Mouse (Mus musculus): ENCODE results near the gene Ppil6. TPM values are rescaled to one million over a fixed set of nuclear protein-coding genes. Genes with fewer than 3 reads are reported as not detected.

The Ppil6 gene
- total RNA-seq, 2 experiments from 2014 or later, result not detected

GRCm38 (mm10) chr10:41525696-41526095 lies 35.5 kb downstream of the Ppil6 start:
- DNase-seq (ENCODE audit: low spot score), result no peak

GRCm38 (mm10) chr10:41529972-41530371 lies 39.7 kb downstream of the Ppil6 start:
- DNase-seq (ENCODE audit: low spot score), result no peak

- DNase-seq (ENCODE audit: low spot score), result no peak
These were observed 45.8 kb downstream of the Ppil6 start for GRCm38 (mm10) chr10:41535991-41536390.

GRCm38 (mm10) chr10:41536714-41537113 lies 46.5 kb downstream of the Ppil6 start:
- no peak for DNase-seq (ENCODE audit: low spot score)

DNA sequence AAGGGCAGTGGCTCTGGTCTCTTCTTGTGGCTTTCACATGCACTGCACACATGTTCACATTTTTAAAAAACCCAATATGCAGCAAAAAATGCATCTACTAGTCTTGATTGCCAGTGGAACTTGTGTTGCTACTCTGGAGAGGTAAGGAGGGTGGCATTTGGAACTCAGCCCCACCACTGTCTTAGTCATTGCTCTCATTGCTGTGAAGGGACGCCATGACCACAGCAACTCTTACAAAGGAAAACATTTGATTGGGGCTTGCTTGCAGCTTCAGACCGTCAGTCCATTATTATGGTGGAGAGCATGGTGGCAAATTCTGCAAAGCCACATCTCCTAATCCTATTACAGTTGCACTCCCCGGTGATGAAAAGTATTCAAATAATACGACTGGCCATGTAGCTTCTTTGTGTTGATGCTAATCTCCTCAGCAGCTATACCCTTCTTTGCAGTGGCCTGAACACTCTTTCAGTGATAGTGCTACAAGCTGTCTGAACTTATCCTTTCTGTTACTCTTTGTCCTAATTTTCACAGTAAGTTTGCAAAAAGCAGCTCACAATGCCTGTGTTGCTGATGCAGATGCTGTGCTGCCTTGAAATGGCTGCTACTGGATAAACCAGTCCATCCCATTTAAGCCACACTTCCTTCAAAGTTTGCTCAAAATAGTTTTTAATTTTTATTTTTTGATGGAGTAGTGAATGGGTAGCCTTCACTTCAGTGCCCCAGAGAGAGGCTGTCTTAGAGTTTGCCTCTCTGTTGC lies 47.2 kb downstream of the Ppil6 start:
- DNase-seq (ENCODE audit: low spot score), result no peak

DNA sequence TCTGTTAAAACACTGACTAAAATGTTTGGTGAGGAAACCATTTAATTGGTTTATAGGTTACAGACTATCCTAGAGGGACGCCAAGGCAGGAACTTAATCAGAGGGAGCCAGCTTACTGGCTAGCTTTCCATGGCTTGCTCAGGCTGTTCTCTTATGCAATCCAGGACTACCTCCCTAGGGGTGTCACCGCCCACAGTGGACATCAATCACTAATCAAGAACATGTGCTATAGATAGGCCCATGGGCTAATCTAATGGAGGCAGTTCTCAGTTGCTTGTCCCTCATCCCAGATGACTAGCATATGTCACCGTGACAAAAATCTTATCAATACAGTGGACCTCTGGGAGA lies 47.7 kb downstream of the Ppil6 start:
- no peak for DNase-seq (ENCODE audit: low spot score)

- no peak for DNase-seq (ENCODE audit: low spot score)
These were observed 48.7 kb downstream of the Ppil6 start for GRCm38 (mm10) chr10:41538986-41539385.

GRCm38 (mm10) chr10:41542057-41542456 lies 51.8 kb downstream of the Ppil6 start:
- no peak for DNase-seq (ENCODE audit: low spot score)

GRCm38 (mm10) chr10:41543439-41543838 lies 53.2 kb downstream of the Ppil6 start:
- no peak for DNase-seq (ENCODE audit: low spot score)

DNA sequence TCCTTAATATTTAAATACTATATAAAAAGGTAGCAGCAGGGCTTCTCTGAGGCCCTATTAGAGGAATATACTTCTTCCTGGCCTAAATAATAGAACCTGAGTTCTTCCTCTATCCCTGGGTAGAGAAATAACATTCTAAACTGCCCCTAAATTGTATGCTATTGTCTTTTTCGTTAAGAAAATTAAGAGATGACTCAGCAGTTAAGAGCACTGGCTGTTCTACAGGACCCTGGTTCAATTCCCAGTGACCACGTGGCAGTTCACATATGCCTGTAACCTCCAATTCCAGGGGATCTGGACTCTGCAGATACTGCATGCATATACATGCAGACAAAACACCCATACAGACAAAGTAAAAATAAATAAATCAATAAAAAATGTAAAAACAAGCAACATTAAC lies 53.6 kb downstream of the Ppil6 start:
- DNase-seq (ENCODE audit: low spot score), result no peak

- DNase-seq (ENCODE audit: low spot score), result no peak
These were observed 54.4 kb downstream of the Ppil6 start for GRCm38 (mm10) chr10:41544481-41545190.

DNA sequence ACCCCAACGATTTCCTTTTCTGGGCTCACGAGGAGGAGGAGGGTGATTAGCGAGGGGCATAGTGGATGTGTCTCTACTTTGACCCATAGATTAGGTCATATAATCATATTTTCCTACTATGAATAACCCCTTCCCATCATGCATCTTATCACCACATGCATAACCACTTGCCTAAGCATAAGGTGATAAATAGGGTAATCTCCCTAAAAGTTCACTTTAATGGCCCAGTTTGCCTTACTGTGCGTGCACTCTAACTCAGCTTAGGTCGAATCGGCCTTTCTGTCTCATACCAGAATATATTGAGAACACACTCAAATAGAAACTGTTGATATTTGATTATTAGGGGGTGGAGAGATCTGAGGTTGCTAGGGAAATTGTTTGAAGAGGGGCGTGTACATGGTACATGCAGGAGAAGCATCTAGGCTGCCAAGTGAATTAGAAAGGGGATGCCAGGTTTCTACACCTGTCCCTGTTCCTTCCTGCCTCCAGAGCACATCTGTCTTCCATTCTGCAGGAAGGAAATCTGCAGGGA lies 55.1 kb downstream of the Ppil6 start:
- DNase-seq (ENCODE audit: low spot score), result no peak

- DNase-seq (ENCODE audit: low spot score), result no peak
These were observed 56.3 kb downstream of the Ppil6 start for GRCm38 (mm10) chr10:41546396-41547165.

DNA sequence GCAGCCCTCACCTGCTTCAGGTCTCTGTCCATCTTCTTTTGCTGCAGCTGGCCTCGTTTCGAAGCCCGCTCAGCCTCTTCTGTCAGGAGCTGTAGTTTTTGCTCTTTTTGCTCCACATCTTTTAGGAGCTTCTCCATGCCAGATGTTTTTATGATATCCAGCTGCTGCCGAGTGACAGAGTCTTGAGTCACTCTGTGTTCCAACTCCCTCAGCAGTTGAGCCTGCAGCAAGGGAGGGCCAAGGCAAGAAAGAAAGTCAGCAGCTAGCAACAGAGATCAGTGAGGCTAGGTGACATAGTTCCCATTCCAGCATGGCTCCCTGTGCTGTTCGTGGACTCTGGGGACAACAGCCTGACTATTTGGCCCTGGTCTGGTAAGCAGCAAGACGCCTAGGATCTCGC lies 60.5 kb downstream of the Ppil6 start:
- peak; percentile 43 for DNase-seq (ENCODE audit: low spot score)

- DNase-seq (ENCODE audit: low spot score), result no peak
These were observed 62.1 kb downstream of the Ppil6 start for GRCm38 (mm10) chr10:41552319-41552718.

- peak; percentile 76 for DNase-seq (ENCODE audit: low spot score)
These were observed 62.8 kb downstream of the Ppil6 start for GRCm38 (mm10) chr10:41552847-41553589.

- DNase-seq (ENCODE audit: low spot score), result no peak
These were observed 63.5 kb downstream of the Ppil6 start for GRCm38 (mm10) chr10:41553711-41554110.

DNA sequence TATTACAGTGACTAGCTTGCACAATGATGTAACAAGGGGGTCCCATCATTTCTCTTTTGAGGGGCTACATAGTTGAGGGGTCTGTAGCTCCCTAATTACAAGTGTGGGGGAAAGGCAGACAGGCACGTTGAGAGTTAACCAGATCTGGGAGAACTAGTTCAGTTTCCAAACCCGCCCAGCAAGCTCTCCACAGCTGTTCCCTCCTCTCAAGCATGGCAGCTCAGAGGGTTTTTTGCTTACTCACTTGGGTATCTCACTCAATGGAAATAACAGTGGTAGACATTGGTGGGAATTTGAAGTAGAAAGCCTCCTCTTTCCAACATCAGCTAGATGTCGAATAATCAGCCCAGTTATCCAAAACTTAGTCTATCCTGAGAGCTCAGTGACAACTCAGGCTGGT lies 64.8 kb downstream of the Ppil6 start:
- no peak for DNase-seq (ENCODE audit: low spot score)

GRCm38 (mm10) chr10:41558401-41558800 lies 68.2 kb downstream of the Ppil6 start:
- no peak for DNase-seq (ENCODE audit: low spot score)

- DNase-seq (ENCODE audit: low spot score), result no peak
These were observed 71.6 kb downstream of the Ppil6 start for GRCm38 (mm10) chr10:41561701-41562395.

Data from gastrocnemius, adult 18-20 months (tissue).